Mouse (Mus musculus) G1E (cell line): ENCODE results near the gene Ovol3. TPM values are rescaled to one million over a fixed set of nuclear protein-coding genes. Genes with fewer than 3 reads are reported as not detected.

Source experiments
- ATAC-seq: 2 replicates; pipeline ENCODE4 v1.8.0; 2016; ENCODE audit warnings: mild to moderate bottlenecking; ENCODE audit not compliant: insufficient number of reproducible peaks, poor library complexity, low FRiP score, severe bottlenecking; ENCODE audit errors: extremely low read depth
- DNase-seq: peaks from one replicate; pipeline ENCODE4 v3.0.0; 2012; ENCODE audit warnings: low spot score
- H3K27me3 ChIP-seq: 2 replicates; pipeline ENCODE4 v1.6.1; 2012; ENCODE audit warnings: mild to moderate bottlenecking, low read length, inconsistent platforms; ENCODE audit not compliant: insufficient read depth
- H3K36me3 ChIP-seq: replicated peaks from 2 replicates; pipeline ENCODE3; 2012; ENCODE audit warnings: mild to moderate bottlenecking, inconsistent platforms
- H3K4me1 ChIP-seq: 2 replicates; pipeline ENCODE4 v1.6.1; 2012; ENCODE audit warnings: low read depth, low read length, inconsistent platforms, mixed read lengths; ENCODE audit not compliant: insufficient read depth
- H3K4me3 ChIP-seq: 2 replicates; pipeline ENCODE4 v1.5.1; 2012; ENCODE audit warnings: low read depth, mild to moderate bottlenecking, inconsistent platforms, low read length, moderate library complexity, mixed read lengths
- H3K9me3 ChIP-seq: replicated peaks from 2 replicates; pipeline ENCODE4 v1.6.1; 2012; ENCODE audit warnings: inconsistent platforms
- CTCF ChIP-seq: IDR thresholded peaks from 2 replicates; pipeline ENCODE4 v1.5.1; 2012; ENCODE audit warnings: low read depth, low read length, inconsistent platforms, mixed read lengths
- GATA1 ChIP-seq: IDR thresholded peaks from 2 replicates; pipeline ENCODE4 v1.6.1; 2012; ENCODE audit warnings: borderline replicate concordance, low read length, inconsistent platforms, mixed read lengths
- GATA2 ChIP-seq: IDR thresholded peaks from 2 replicates; pipeline ENCODE4 v1.6.1; 2012; ENCODE audit warnings: low read depth, low read length, inconsistent platforms, borderline replicate concordance
- POLR2AphosphoS5 ChIP-seq: IDR thresholded peaks from 2 replicates; pipeline ENCODE4 v1.6.1; 2012; ENCODE audit warnings: low read depth, low read length, inconsistent platforms; ENCODE audit not compliant: insufficient replicate concordance
- TAL1 ChIP-seq: conservative IDR thresholded peaks from 2 replicates; pipeline ENCODE4 v1.6.1; 2012; ENCODE audit warnings: low read depth, low read length, inconsistent platforms, mixed read lengths
- polyA plus RNA-seq: library from polyadenylated mRNA; stranded (reverse); fragments of >175 nt; gene quantifications from 2 replicates; pipeline ENCODE4 v1.2.3, GENCODE M21; 2012
- total RNA-seq, 2 experiments: library from RNA; stranded (forward) in 1 of 2; stranded (reverse) in 1 of 2; fragments of 200-1000 nt in 1 of 2; fragments of >200 nt in 1 of 2; fragmentation: Nextera tagmentation in 1 of 2; gene quantifications; 2 replicates each; pipeline ENCODE4 v1.2.3; 2014 to 2017

Gene Ovol3
- total and polyA plus RNA-seq, 3 experiments: not detected

- peaks cover 36% of the 10 kb centered on the region for H3K36me3 ChIP-seq
- ATAC-seq: no peak
- 0 out of 2 replicates have a peak, but pooled peaks cover 3% of the 10 kb centered on the region for H3K27me3 ChIP-seq
- TF ChIP-seq CTCF (no peak), TAL1 (no peak), GATA2 (no peak)
- H3K4me1 ChIP-seq: peaks cover 27% of the 10 kb centered on the region
- H3K4me3 ChIP-seq: no peak overlapping the region
- H3K9me3 ChIP-seq: no peaks in the 10 kb centered on the region
- DNase-seq: no peak
Measured at GRCm38 (mm10) chr7:30278911-30279310, 43.4 kb upstream of the Ovol3 start.

GRCm38 (mm10) chr7:30274383-30274782 lies 38.9 kb upstream of the Ovol3 start:
- H3K9me3 ChIP-seq: no peaks in the 10 kb centered on the region
- H3K27me3 ChIP-seq: no peaks in the 10 kb centered on the region
- TF ChIP-seq GATA1 (no peak), CTCF (no peak), TAL1 (no peak), GATA2 (no peak), POLR2AphosphoS5 (no peak)
- H3K4me1 ChIP-seq: peaks cover 15% of the 10 kb centered on the region
- no peak for ATAC-seq
- peaks cover 81% of the 10 kb centered on the region for H3K36me3 ChIP-seq
- no peak for DNase-seq
- H3K4me3 ChIP-seq: no peak overlapping the region

DNA sequence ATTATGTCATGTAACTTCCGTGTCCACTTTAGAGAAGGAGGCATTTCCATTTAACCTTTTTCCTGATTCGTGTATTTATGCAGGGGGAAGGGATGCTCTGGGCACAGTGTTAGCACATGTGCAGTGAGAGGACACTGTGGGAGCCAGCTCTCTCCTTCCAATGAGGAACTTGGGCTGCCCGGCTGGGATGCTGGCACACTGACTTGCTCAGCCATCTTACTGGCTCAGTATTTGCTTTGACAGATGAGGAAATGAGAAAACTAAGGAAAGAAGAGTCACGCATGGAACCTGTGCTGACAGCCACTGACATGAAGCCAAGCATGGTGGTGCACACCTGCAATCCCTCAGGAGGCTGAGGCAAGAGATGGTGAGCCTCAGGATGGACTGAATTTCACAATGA lies 34.1 kb upstream of the Ovol3 start:
- TF ChIP-seq TAL1: no peak
- TF ChIP-seq GATA2: no peak
- no peak for TF ChIP-seq POLR2AphosphoS5
- no peak for TF ChIP-seq CTCF
- no peak for TF ChIP-seq GATA1
- peaks cover 95% of the 10 kb centered on the region for H3K36me3 ChIP-seq

DNA sequence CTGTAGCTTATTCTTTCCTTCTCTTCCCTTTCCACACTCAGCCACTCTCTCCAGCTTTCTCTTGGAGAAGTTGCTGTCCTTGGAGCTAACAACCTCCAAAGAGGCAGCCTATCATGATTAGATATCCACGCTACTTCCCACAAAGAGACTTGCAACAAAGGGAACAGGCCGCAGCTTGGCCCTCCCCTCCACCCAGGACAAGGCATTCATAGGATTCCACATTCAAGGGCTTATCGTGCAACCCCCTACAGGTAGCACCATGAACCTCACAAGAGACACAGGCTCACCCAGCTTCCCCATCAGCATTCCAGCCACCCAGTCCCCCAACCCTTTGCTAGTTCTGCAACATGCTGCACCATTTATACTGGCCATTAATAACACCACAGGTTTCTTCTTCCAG lies 31.3 kb upstream of the Ovol3 start:
- peaks cover 90% of the 10 kb centered on the region for H3K36me3 ChIP-seq
- H3K9me3 ChIP-seq: no peaks in the 10 kb centered on the region
- ATAC-seq: no peak
- no peaks in the 10 kb centered on the region for H3K4me1 ChIP-seq
- no peak overlapping the region for H3K4me3 ChIP-seq
- TF ChIP-seq GATA2 (no peak), TAL1 (no peak), POLR2AphosphoS5 (no peak), CTCF (no peak), GATA1 (no peak)
- no peak for DNase-seq
- no peaks in the 10 kb centered on the region for H3K27me3 ChIP-seq

More for the DNA sequence above, 34.1 kb upstream of the Ovol3 start:
- no peaks in the 10 kb centered on the region for H3K4me1 ChIP-seq
- no peak for DNase-seq
- H3K27me3 ChIP-seq: no peaks in the 10 kb centered on the region
- H3K4me3 ChIP-seq: no peak overlapping the region
- H3K9me3 ChIP-seq: no peaks in the 10 kb centered on the region
- ATAC-seq: no peak

DNA sequence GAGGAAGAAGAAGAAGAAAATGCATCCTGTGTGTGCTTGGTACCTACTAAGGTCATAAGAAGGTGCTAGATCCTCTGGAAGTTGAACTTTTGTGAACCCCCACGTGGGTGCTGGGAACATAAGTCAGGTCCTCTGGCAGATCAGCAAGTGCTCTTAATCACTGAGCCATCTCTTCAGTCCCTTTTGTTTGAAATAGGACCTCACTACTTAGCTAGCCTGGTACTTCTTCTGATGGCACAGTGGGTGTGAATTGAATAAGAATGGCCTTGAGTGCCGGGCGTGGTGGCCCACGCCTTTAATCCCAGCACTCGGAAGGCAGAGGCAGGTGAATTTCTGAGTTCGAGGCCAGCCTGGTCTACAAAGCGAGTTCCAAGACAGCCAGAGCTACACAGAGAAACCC lies 30.4 kb upstream of the Ovol3 start:
- Histone ChIP-seq H3K4me1 (no peaks in the 10 kb centered on the region), H3K36me3 (peaks cover 91% of the 10 kb centered on the region), H3K4me3 (no peak overlapping the region), H3K27me3 (no peaks in the 10 kb centered on the region), H3K9me3 (no peaks in the 10 kb centered on the region)
- ATAC-seq: no peak
- TF ChIP-seq GATA2 (no peak), POLR2AphosphoS5 (no peak), GATA1 (no peak), TAL1 (no peak), CTCF (no peak)
- DNase-seq: no peak

DNA sequence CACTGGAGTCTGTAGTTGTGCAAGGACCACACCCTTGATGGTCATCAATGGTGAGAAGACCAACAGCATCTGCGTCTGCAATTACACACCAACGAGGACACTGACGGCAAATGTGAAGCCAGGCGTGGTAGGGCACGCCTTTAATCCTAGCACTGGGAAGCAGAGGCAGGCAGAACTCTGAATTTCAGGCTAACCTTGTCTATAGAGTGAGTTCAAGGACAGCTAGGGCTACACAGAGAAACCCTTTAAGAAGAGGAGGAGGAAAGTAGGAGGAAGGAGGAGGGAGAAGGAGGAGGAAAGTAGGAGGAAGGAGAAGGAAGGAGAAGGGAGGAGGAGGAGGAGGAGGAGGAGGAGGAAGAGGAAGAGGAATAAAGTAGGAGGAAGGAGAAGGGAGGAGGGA lies 30.0 kb upstream of the Ovol3 start:
- Histone ChIP-seq H3K4me1 (no peaks in the 10 kb centered on the region), H3K4me3 (no peak overlapping the region), H3K27me3 (no peaks in the 10 kb centered on the region), H3K36me3 (peaks cover 90% of the 10 kb centered on the region), H3K9me3 (no peaks in the 10 kb centered on the region)
- DNase-seq: no peak
- no peak for ATAC-seq
- TF ChIP-seq POLR2AphosphoS5 (no peak), CTCF (no peak)

DNA sequence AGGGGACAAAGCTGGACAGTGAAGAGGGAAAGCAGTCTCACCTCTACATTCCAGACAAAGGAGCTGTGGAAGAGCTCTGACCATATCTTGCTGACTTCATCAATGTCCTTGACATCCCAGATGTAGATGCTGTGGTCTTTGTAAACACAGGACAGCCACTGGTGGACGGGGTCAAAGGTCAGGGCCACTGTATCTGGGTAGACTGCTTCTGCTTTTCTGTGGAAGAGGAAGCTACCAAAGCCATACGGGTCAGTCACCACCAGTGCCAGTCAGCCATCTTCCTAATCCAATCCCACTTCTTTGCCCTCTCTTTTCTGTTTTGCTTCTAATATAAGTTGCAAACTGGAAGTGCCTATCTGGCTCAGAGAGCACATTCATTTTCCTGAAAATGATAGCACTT lies 29.5 kb upstream of the Ovol3 start:
- H3K9me3 ChIP-seq: no peaks in the 10 kb centered on the region
- H3K36me3 ChIP-seq: peaks cover 90% of the 10 kb centered on the region
- H3K27me3 ChIP-seq: no peaks in the 10 kb centered on the region
- DNase-seq (no peak), ATAC-seq (no peak)
- H3K4me1 ChIP-seq: no peaks in the 10 kb centered on the region
- no peak overlapping the region for H3K4me3 ChIP-seq
- no peak for TF ChIP-seq GATA1
- no peak for TF ChIP-seq CTCF
- TF ChIP-seq GATA2: no peak
- no peak for TF ChIP-seq TAL1
- TF ChIP-seq POLR2AphosphoS5: no peak
